Mouse (Mus musculus) small intestine, adult 2 months (tissue): Measurements from ENCODE around the gene Ldhd.

Experiments
- CTCF ChIP-seq: fragments of 200-500 bp; IDR thresholded peaks from 2 replicates; pipeline ENCODE4 v1.5.1; 2012; ENCODE audit warnings: low read depth, mild to moderate bottlenecking, control low read depth, inconsistent platforms, low read length, moderate library complexity, mixed read lengths; ENCODE audit not compliant: insufficient replicate concordance, insufficient read length; ENCODE audit errors: extremely low read depth
- POLR2A ChIP-seq: fragments of 200-500 bp; IDR thresholded peaks from 2 replicates; pipeline ENCODE4 v1.6.1; 2012; ENCODE audit warnings: low read depth, mild to moderate bottlenecking, control low read depth, inconsistent platforms, low read length, moderate library complexity

- TF ChIP-seq CTCF (no peak), POLR2A (no peak)
Measured at GRCm38 (mm10) chr8:111628894-111629501, 1.2 kb downstream of the Ldhd start.
